Mouse (Mus musculus): ENCODE measurements around the gene Ntsr2. TPM values are rescaled to one million over a fixed set of nuclear protein-coding genes. Genes with fewer than 3 reads are reported as not detected.

Ntsr2 gene
- polyA plus RNA-seq, 1 experiment from 2014 or later: 0.65 TPM

Other genes starting within 250 kb of the Ntsr2 start
- 18.3 and 19.9 TPM in 2 replicates for gene Lpin1, start 42.4 kb upstream of the Ntsr2 start, polyA plus RNA-seq (2015; fragmentation: Nextera tagmentation; extraction: Ambion mirVana)
- gene Greb1, start 147.5 kb downstream of the Ntsr2 start, polyA plus RNA-seq (2015; fragmentation: Nextera tagmentation; extraction: Ambion mirVana): 1.5 and 2.5 TPM in 2 replicates
- 35.5 and 37.5 TPM in 2 replicates for gene E2f6, start 157.6 kb downstream of the Ntsr2 start, polyA plus RNA-seq (2015; fragmentation: Nextera tagmentation; extraction: Ambion mirVana)
- gene Rock2, start 241.5 kb downstream of the Ntsr2 start, polyA plus RNA-seq (2015; fragmentation: Nextera tagmentation; extraction: Ambion mirVana): 15.1 and 15.5 TPM in 2 replicates

Data from hindbrain, embryonic 13.5 days (tissue).